Mouse (Mus musculus) heart, adult 18-20 months (tissue): ENCODE measurements around the gene Aim2. TPM values are rescaled to one million over a fixed set of nuclear protein-coding genes. Genes with fewer than 3 reads are reported as not detected.

Experiments
- DNase-seq, 2 experiments: peaks; one replicate each; pipeline ENCODE4 v3.0.0; 2021 to 2022; ENCODE audit warnings: mixed read lengths in 1 of 2
- total RNA-seq, 2 experiments: library from RNA; stranded (reverse); gene quantifications; 2 replicates each; pipeline ENCODE4 v1.2.3; 2021

Aim2 gene
- total RNA-seq, 2 experiments from 2014 or later, result 1.2 to 1.6 TPM

- DNase-seq, result peak in 1 of 2 experiments; percentile 16
These were observed 2.2 kb upstream of the Aim2 start for GRCm38 (mm10) chr1:173348527-173348926.

GRCm38 (mm10) chr1:173349192-173349591 is 1.5 kb upstream of the Aim2 start:
- DNase-seq, result no peak

- DNase-seq, result peak; percentile 37 to 63
These were observed 733 bp upstream of the Aim2 start for GRCm38 (mm10) chr1:173349946-173350345.

- no peak for DNase-seq
These were observed 4.6 kb downstream of the Aim2 start for GRCm38 (mm10) chr1:173355107-173355846.

- no peak for DNase-seq
These were observed 6.0 kb downstream of the Aim2 start for GRCm38 (mm10) chr1:173356699-173357098.

- no peak for DNase-seq
These were observed 7.1 kb downstream of the Aim2 start for GRCm38 (mm10) chr1:173357799-173358198.

GRCm38 (mm10) chr1:173359590-173360290 is 9.1 kb downstream of the Aim2 start:
- no peak for DNase-seq

GRCm38 (mm10) chr1:173361651-173362050 is 11.0 kb downstream of the Aim2 start:
- peak; percentile 18 to 73 for DNase-seq

GRCm38 (mm10) chr1:173363436-173363835 is 12.8 kb downstream of the Aim2 start:
- DNase-seq, result no peak

GRCm38 (mm10) chr1:173364125-173364800 is 13.6 kb downstream of the Aim2 start:
- no peak for DNase-seq

- DNase-seq, result no peak
These were observed 15.3 kb downstream of the Aim2 start for GRCm38 (mm10) chr1:173365970-173366409.

- DNase-seq, result no peak
These were observed 16.1 kb downstream of the Aim2 start for GRCm38 (mm10) chr1:173366701-173367355.

- DNase-seq, result peak; percentile 16 to 26
These were observed 16.8 kb downstream of the Aim2 start, which contains the start of gene Cadm3 for GRCm38 (mm10) chr1:173367356-173368046. Gene Cadm3, minus strand, starts transcription at chr1:173367695.

- no peak for DNase-seq
These were observed 18.9 kb downstream of the Aim2 start for GRCm38 (mm10) chr1:173369611-173370010.

- DNase-seq, result no peak
These were observed 19.8 kb downstream of the Aim2 start for GRCm38 (mm10) chr1:173370456-173370855.

GRCm38 (mm10) chr1:173371586-173371985 is 20.9 kb downstream of the Aim2 start:
- no peak for DNase-seq

GRCm38 (mm10) chr1:173374020-173374419 is 23.3 kb downstream of the Aim2 start:
- no peak for DNase-seq

- DNase-seq, result peak; percentile 42 to 64
These were observed 26.9 kb downstream of the Aim2 start for GRCm38 (mm10) chr1:173377380-173378112.

- DNase-seq, result no peak
These were observed 30.8 kb downstream of the Aim2 start for GRCm38 (mm10) chr1:173381436-173381835.

- no peak for DNase-seq
These were observed 38.8 kb downstream of the Aim2 start for GRCm38 (mm10) chr1:173389431-173389830.

GRCm38 (mm10) chr1:173389901-173390401 is 39.3 kb downstream of the Aim2 start:
- no peak for DNase-seq
